Mouse (Mus musculus) 3T3-L1 (cell line): ENCODE measurements around the gene Cers5.
"Not testable (repeated sequence)": the region's sequence is repeated elsewhere in the genome, so short reads cannot be mapped to it uniquely, and the experiment has no call there.

Source experiments
- DNase-seq: peaks from one replicate; pipeline ENCODE4 v3.0.0-alpha.2; 2015; ENCODE audit warnings: low read depth, low spot score

Cers5 gene

GRCm38 (mm10) chr15:99710221-99711190 is 62.2 kb downstream of the Cers5 start:
- DNase-seq = no peak

- DNase-seq = no peak
Measured at GRCm38 (mm10) chr15:99708176-99708575, 64.5 kb downstream of the Cers5 start.

DNA sequence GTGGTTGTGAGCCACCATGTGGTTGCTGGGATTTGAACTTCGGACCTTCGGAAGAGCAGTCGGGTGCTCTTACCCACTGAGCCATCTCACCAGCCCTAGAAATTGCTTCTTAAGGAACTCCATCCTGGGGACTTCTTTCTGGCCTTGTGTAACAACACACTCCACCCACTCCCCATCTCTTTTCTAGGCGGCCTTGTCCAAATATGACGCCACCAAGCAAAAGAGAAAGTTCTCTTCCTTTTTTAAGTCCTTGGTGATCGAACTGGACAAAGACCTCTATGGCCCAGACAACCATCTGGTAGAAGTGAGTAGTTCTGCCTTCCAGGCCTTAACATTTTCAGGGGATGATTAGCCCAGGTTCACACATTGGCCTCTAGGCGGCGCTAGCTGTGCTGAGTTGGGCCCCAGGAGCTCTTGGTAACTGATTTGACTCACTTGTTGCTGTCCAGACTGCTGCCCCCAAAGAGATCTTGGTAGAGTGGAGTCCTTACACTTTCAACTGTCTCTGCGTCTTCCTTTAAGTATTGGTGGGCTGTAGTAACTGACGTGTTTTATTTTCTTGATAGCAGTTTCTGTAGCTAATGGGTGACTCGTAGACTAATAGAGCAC is 67.1 kb downstream of the Cers5 start, which contains the start of gene Gm17349:
TSS of gene Gm17349 (minus strand) at position 51 of the 609 bp plus-strand sequence.
- peak; percentile 90 for DNase-seq

GRCm38 (mm10) chr15:99704881-99705280 is 67.8 kb downstream of the Cers5 start:
- no peak for DNase-seq

- no peak for DNase-seq
Measured at GRCm38 (mm10) chr15:99704041-99704681, 68.5 kb downstream of the Cers5 start.

DNA sequence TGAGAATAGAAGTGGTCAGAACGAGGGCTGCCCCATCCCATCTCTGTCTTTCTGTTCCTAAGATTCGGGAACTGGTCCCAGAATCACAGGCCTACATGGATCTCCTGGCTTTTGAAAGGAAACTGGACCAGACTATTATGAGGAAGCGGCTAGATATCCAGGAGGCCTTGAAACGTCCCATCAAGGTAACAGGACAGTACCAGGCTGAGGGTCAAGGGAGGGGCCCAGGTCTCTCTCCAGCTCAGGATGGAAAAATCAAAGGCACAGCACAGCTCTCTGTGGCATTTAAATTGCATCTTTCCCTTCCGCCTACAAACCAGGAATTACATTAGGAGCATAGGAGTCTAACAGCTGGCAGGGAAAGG is 69.0 kb downstream of the Cers5 start:
- no peak for DNase-seq

GRCm38 (mm10) chr15:99703104-99703503 is 69.6 kb downstream of the Cers5 start:
- no peak for DNase-seq

DNA sequence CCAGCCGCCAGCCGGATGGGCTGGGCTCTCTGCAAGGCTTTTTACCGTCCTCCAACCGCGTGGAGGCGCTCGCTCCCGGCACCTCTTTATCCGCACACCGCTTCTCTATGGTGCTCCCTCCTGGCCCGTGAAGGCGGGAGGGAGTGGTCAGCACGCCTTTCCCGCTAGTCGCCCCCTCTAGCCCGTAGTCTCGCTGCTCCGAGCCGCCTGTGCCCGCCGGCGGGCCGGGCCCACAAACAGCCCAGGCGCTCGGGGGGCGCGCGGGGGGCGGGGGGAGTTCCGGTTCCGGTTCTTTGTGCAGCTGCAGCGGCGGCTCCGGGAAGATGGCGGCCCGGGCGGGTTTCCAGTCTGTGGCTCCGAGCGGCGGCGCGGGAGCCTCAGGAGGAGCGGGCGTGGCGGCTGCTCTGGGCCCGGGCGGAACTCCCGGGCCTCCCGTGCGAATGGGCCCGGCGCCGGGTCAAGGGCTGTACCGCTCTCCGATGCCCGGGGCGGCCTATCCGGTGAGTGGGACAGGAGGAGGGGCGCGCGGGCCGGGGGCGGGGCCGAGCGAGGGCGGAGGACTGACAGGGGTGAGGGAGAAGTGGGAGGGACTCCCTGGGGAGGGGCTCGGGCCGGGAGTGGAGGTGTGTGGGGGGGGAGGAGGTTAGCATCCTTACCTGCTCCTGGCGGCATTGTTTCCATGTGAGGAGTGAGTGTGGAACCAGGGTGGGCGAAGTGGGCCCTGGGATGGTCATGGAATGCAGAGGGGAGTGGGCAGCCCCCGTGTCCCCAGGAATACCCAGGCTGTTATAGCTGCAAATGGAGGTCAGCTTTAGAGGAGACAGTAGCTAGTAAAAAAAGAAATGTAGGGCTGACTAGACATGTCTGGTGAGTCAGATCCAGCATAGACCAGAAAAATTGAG is 70.4 kb downstream of the Cers5 start, which contains the start of gene Smarcd1:
TSS of gene Smarcd1 (plus strand) at position 131 of the 902 bp plus-strand sequence.
- DNase-seq = peak; percentile 95

GRCm38 (mm10) chr15:99701640-99701998 is 71.1 kb downstream of the Cers5 start:
- not testable (repeated sequence) for DNase-seq

GRCm38 (mm10) chr15:99700219-99701106 is 72.2 kb downstream of the Cers5 start:
- DNase-seq = no peak

- DNase-seq = no peak
Measured at GRCm38 (mm10) chr15:99699715-99700114, 73.0 kb downstream of the Cers5 start.

- no peak for DNase-seq
Measured at GRCm38 (mm10) chr15:99698533-99699085, 74.1 kb downstream of the Cers5 start.

- DNase-seq = no peak
Measured at GRCm38 (mm10) chr15:99697309-99697708, 75.4 kb downstream of the Cers5 start.

DNA sequence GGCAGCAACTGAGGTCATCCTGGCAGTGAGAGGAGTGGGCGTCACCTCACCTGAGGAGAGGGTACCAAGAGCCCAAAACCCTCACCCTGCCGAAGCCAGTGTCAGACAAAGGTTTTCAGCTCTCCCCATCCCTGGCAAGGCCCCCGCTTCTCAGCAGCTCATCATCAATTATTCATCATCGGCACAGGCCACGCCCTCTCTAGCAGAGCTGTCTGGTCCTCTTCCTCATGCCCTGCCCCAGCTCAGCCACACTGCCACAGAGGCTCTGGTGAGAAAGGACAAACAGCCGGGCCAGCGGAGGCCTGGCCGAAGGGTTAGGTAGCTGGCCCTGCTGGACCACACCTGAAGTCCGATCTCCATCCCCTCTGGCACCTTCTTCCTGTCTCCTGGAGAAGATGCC is 80.7 kb downstream of the Cers5 start:
- DNase-seq = no peak

GRCm38 (mm10) chr15:99690924-99691323 is 81.8 kb downstream of the Cers5 start:
- DNase-seq = no peak

DNA sequence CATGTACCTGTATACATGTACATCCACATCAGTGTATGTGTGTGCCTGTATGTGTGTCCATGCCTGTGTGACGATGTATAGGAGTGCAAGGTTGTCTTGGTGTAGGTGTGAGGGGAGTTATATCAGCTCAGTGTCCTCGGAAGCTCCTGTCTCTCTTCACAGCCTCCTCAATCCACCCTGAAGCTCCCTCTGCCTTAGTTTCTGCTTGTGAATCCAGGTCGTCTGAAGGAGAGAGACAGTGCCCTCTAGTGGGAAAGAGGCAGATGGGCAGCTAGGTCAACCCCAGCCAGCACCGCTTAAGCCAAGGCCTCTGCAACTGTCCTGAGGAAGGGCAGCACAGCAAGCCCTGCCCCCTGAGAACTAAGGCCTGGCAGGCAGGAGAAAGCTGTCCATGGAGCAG is 84.0 kb downstream of the Cers5 start:
- DNase-seq = peak; percentile 88
